Mouse (Mus musculus): ENCODE data around the gene Elmo2. TPM values are rescaled to one million over a fixed set of nuclear protein-coding genes. Genes with fewer than 3 reads are reported as not detected.

Elmo2 gene
- polyA plus RNA-seq, 1 experiment, result 139 TPM

DNA sequence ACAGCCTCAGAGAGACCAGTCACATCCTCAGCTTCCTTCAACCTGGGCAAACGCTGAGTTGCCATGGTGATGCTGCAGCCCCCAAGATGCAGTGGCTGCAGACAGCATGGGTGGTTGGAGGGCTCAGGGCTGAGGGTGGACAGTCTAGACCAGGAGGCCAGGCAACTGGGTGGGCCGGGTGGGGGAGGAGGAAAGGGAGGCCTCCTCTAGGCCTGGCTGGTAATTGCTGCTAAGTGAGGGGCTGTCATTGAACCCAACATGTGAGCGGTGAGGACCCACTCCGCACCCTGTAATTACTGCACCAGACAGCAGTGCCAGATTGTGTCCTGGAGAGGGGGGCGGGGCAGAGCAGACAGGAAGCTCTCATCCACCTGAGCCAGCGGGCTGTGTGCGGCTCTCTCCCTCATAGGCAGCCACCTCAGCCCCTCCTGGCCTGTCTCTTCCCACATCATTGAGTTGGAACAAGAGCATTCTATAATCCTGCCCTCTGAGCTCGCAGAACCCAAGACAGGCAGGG lies 51.1 kb downstream of the Elmo2 start:
- H3K27ac ChIP-seq (ENCODE audit: insufficient read depth, low read length), result no peak overlapping the region
- H3K4me1 ChIP-seq (ENCODE audit: control insufficient read depth, insufficient read depth, low read length), result no peaks in the 10 kb centered on the region
- H3K4me3 ChIP-seq (ENCODE audit: insufficient read depth, low read length), result no peak overlapping the region
- TF ChIP-seq POLR2A (IDR thresholded peaks at IDR 0.05; ENCODE audit: extremely low read depth, insufficient read depth, low read length) (no peak), CTCF (IDR thresholded peaks at IDR 0.05; ENCODE audit: extremely low read depth, insufficient read depth, low read length) (no peak)

DNA sequence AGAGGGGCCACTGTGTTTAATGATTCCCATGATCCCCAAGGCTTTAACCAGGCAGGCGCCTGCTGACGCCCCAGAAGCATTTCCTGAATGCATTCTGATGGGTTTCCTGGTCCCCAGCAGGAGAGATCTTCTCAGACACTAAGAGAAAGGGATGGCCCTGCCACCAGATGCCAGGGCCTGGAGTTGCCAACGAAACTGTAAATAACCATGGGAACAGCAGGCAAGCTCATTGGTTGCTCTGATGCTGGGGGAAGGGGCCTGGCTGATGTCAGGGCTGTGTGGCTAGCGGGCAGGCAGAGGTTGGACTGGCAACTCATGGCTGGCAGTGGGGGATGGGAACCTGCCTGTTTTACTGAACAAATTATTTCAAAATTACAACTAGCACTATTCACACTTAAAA lies 52.7 kb downstream of the Elmo2 start:
- no peaks in the 10 kb centered on the region for H3K4me1 ChIP-seq (ENCODE audit: control insufficient read depth, insufficient read depth, low read length)
- H3K4me3 ChIP-seq (ENCODE audit: insufficient read depth, low read length), result no peak overlapping the region
- TF ChIP-seq CTCF (IDR thresholded peaks at IDR 0.05; ENCODE audit: extremely low read depth, insufficient read depth, low read length) (no peak), POLR2A (IDR thresholded peaks at IDR 0.05; ENCODE audit: extremely low read depth, insufficient read depth, low read length) (no peak)
- H3K27ac ChIP-seq (ENCODE audit: insufficient read depth, low read length), result no peak overlapping the region

DNA sequence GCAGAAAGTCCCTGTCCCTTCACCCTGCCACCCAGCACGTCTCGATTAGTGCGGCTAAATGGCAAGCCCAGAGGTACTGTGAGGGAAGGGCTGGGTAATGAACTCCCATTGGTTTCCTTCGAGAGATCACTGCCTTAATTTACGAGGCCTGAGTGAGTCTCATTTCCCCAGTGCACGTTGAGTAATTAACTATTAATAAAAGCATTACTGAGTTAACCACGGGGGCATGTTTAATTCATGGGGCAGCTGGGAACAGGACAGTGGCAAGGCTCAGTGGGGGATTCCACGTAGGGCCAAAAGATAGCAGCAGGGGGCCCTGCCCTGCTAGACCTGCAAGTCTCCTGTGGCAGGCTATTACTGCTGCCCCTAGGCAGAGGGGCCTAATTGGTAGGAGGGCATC lies 55.0 kb downstream of the Elmo2 start:
- no peak overlapping the region for H3K4me3 ChIP-seq (ENCODE audit: insufficient read depth, low read length)
- H3K27ac ChIP-seq (ENCODE audit: insufficient read depth, low read length), result no peak overlapping the region
- H3K4me1 ChIP-seq (ENCODE audit: control insufficient read depth, insufficient read depth, low read length), result 0 out of 2 replicates have a peak, but pooled peaks cover 2% of the 10 kb centered on the region
- TF ChIP-seq POLR2A (IDR thresholded peaks at IDR 0.05; ENCODE audit: extremely low read depth, insufficient read depth, low read length) (no peak), CTCF (IDR thresholded peaks at IDR 0.05; ENCODE audit: extremely low read depth, insufficient read depth, low read length) (no peak)

GRCm38 (mm10) chr2:165270858-165271257 lies 55.4 kb downstream of the Elmo2 start:
- TF ChIP-seq POLR2A (IDR thresholded peaks at IDR 0.05; ENCODE audit: extremely low read depth, insufficient read depth, low read length) (no peak), CTCF (IDR thresholded peaks at IDR 0.05; ENCODE audit: extremely low read depth, insufficient read depth, low read length) (no peak)
- Histone ChIP-seq H3K4me1 (ENCODE audit: control insufficient read depth, insufficient read depth, low read length) (0 out of 2 replicates have a peak, but pooled peaks cover 3% of the 10 kb centered on the region), H3K27ac (ENCODE audit: insufficient read depth, low read length) (no peak overlapping the region), H3K4me3 (ENCODE audit: insufficient read depth, low read length) (no peak overlapping the region)

- H3K27ac ChIP-seq (ENCODE audit: insufficient read depth, low read length), result no peak overlapping the region
- H3K4me1 ChIP-seq (ENCODE audit: control insufficient read depth, insufficient read depth, low read length), result peaks cover 6% of the 10 kb centered on the region; the same call in 1 of the 2 replicates
- no peak for TF ChIP-seq POLR2A (IDR thresholded peaks at IDR 0.05; ENCODE audit: extremely low read depth, insufficient read depth, low read length)
- no peak for TF ChIP-seq CTCF (IDR thresholded peaks at IDR 0.05; ENCODE audit: extremely low read depth, insufficient read depth, low read length)
- no peak overlapping the region for H3K4me3 ChIP-seq (ENCODE audit: insufficient read depth, low read length)
Measured at GRCm38 (mm10) chr2:165266739-165267138, 59.5 kb downstream of the Elmo2 start.

- peaks cover 6% of the 10 kb centered on the region; the same call in 1 of the 2 replicates for H3K4me1 ChIP-seq (ENCODE audit: control insufficient read depth, insufficient read depth, low read length)
- TF ChIP-seq CTCF (IDR thresholded peaks at IDR 0.05; ENCODE audit: extremely low read depth, insufficient read depth, low read length), result no peak
- TF ChIP-seq POLR2A (IDR thresholded peaks at IDR 0.05; ENCODE audit: extremely low read depth, insufficient read depth, low read length), result no peak
- H3K4me3 ChIP-seq (ENCODE audit: insufficient read depth, low read length), result no peak overlapping the region
- no peak overlapping the region for H3K27ac ChIP-seq (ENCODE audit: insufficient read depth, low read length)
Measured at GRCm38 (mm10) chr2:165263861-165264260, 62.4 kb downstream of the Elmo2 start.

GRCm38 (mm10) chr2:165262274-165262990 lies 63.8 kb downstream of the Elmo2 start:
- Histone ChIP-seq H3K27ac (ENCODE audit: insufficient read depth, low read length) (no peak overlapping the region), H3K4me1 (ENCODE audit: control insufficient read depth, insufficient read depth, low read length) (peaks cover 7% of the 10 kb centered on the region), H3K4me3 (ENCODE audit: insufficient read depth, low read length) (no peak overlapping the region)
- TF ChIP-seq POLR2A (IDR thresholded peaks at IDR 0.05; ENCODE audit: extremely low read depth, insufficient read depth, low read length) (no peak), CTCF (IDR thresholded peaks at IDR 0.05; ENCODE audit: extremely low read depth, insufficient read depth, low read length) (no peak)

- Histone ChIP-seq H3K4me3 (ENCODE audit: insufficient read depth, low read length) (no peak overlapping the region), H3K27ac (ENCODE audit: insufficient read depth, low read length) (no peak overlapping the region), H3K4me1 (ENCODE audit: control insufficient read depth, insufficient read depth, low read length) (peaks cover 3% of the 10 kb centered on the region)
- TF ChIP-seq POLR2A (IDR thresholded peaks at IDR 0.05; ENCODE audit: extremely low read depth, insufficient read depth, low read length), result no peak
- no peak for TF ChIP-seq CTCF (IDR thresholded peaks at IDR 0.05; ENCODE audit: extremely low read depth, insufficient read depth, low read length)
Measured at GRCm38 (mm10) chr2:165259859-165260258, 66.4 kb downstream of the Elmo2 start.

GRCm38 (mm10) chr2:165258321-165258720 lies 68.0 kb downstream of the Elmo2 start:
- no peak for TF ChIP-seq POLR2A (IDR thresholded peaks at IDR 0.05; ENCODE audit: extremely low read depth, insufficient read depth, low read length)
- no peak for TF ChIP-seq CTCF (IDR thresholded peaks at IDR 0.05; ENCODE audit: extremely low read depth, insufficient read depth, low read length)
- Histone ChIP-seq H3K4me1 (ENCODE audit: control insufficient read depth, insufficient read depth, low read length) (peaks cover 1% of the 10 kb centered on the region; the same call in 1 of the 2 replicates), H3K4me3 (ENCODE audit: insufficient read depth, low read length) (no peak overlapping the region), H3K27ac (ENCODE audit: insufficient read depth, low read length) (no peak overlapping the region)

Measured in cortical plate, adult 2 months (tissue).